Mouse (Mus musculus) large intestine, adult 2 months (tissue): ENCODE measurements around the gene Cgnl1. TPM values are rescaled to one million over a fixed set of nuclear protein-coding genes. Genes with fewer than 3 reads are reported as not detected.
A peak's percentile ranks its signal among the peaks of the same experiment; 100 is the strongest.

Experiments used
- DNase-seq: peaks from one replicate; pipeline ENCODE4 v3.0.0-alpha.2; 2012; ENCODE audit warnings: low read depth, low spot score
- WGBS: fragments of 180-500 bp; shearing (Covaris S2); methylation state at CpG from one replicate; pipeline ENCODE4 v1.1.7; 2018; 5-methylcytosine and 5-hydroxymethylcytosine counted together
- polyA plus RNA-seq: library from polyadenylated mRNA; depleted of rRNA; stranded (reverse); fragments of >200 nt; gene quantifications from 2 replicates; pipeline ENCODE4 v1.2.3, GENCODE M21; 2012

Cgnl1 gene
- polyA plus RNA-seq, 1 experiment: 1.7 TPM

GRCm38 (mm10) chr9:71728822-71729311 is 42.5 kb downstream of the Cgnl1 start:
- WGBS: 84% methylated on average over 5 of the region's 5 CpGs
- DNase-seq: no peak

DNA sequence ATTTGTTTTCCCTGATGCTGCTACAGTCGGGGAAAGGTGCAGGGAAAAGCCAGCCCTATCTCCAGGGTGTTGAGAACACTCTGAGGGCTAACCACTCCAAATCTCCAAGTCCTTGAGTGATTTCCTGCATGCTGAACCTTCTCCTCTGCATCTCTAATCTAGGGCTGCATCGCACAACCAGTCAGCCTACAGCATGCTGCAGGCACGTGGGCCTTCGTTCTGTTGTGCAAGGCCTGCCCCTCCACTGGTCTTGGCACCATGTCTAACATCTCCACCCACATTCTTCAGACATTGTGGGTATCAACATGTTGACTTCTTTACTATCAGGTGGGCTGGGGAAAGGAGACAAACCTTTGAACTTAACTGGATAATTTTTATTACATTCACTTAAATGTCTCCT is 44.2 kb downstream of the Cgnl1 start:
- no peak for DNase-seq
- 71% methylated on average over 4 of the region's 4 CpGs for WGBS

- WGBS: 32% methylated on average over 3 of the region's 3 CpGs
- DNase-seq: no peak
Measured at GRCm38 (mm10) chr9:71726121-71726520, 45.3 kb downstream of the Cgnl1 start.

DNA sequence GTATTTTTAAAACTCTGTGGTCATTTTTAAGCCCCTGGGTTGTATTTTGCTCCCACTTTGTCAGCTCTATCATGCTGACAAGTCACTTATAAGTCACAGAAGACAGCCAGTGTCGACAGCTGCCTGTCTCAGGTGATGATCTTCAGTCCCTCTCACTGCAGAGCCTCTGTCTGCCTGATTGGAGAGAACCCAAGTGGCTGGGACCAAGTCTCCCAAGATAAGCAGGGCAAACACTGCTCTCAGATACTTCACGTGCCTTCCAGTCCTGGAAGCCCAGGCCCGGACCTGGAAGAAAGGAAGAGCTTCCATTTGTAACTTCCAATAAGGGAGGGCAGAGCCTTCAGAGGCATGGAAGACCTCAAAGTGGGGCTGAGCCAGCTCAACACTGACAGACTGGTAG is 49.0 kb downstream of the Cgnl1 start:
- WGBS: 66% methylated on average over 3 of the region's 3 CpGs
- no peak for DNase-seq

DNA sequence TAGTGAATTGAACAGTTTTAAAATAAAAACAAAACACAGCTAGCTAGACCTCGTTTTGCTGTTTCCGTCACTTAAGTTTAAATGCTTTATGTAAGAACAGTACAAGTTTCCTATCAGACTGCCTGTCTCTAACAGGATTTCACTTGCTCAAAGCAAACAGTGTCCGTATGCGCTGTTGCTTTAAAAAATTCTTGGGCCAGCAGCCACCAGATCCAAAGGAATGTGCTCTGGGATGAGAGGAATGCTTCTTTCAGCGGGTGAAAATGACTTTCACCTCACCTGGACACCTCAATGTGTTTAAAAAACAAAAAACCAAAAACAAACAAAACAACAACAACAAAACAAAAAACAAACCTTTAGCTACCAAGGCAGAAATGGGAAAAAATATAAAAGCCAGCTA is 54.4 kb downstream of the Cgnl1 start:
- DNase-seq: no peak
- WGBS: 77% methylated on average over 5 of the region's 5 CpGs

GRCm38 (mm10) chr9:71710776-71711175 is 60.6 kb downstream of the Cgnl1 start:
- 92% methylated on average over 10 of the region's 10 CpGs for WGBS
- no peak for DNase-seq

- WGBS: 50% methylated on average over 11 of the region's 11 CpGs
Measured at GRCm38 (mm10) chr9:71709199-71709598, 62.2 kb downstream of the Cgnl1 start.

DNA sequence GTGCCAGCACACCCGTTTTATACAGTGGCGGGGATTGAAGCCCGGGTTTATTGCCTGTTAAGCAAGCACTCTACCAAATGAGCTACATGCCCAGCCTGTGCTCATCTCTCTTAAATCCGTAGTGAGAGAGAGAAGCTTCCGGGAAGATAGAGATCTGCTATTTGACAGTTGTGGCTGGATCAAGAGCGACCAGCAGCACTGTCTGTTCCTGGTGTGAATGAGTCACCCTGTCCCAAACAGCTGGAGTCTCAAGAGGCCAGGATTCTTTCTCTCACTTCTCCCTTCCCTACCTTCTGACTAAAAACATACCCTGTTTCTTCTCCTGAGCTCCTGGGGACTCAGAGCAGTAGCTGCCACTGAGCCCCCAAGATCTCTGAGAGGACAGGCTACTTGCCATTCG is 63.4 kb downstream of the Cgnl1 start:
- no peak for DNase-seq
- WGBS: 76% methylated on average over 7 of the region's 7 CpGs

More at GRCm38 (mm10) chr9:71709199-71709598, 62.2 kb downstream of the Cgnl1 start:
- no peak for DNase-seq

DNA sequence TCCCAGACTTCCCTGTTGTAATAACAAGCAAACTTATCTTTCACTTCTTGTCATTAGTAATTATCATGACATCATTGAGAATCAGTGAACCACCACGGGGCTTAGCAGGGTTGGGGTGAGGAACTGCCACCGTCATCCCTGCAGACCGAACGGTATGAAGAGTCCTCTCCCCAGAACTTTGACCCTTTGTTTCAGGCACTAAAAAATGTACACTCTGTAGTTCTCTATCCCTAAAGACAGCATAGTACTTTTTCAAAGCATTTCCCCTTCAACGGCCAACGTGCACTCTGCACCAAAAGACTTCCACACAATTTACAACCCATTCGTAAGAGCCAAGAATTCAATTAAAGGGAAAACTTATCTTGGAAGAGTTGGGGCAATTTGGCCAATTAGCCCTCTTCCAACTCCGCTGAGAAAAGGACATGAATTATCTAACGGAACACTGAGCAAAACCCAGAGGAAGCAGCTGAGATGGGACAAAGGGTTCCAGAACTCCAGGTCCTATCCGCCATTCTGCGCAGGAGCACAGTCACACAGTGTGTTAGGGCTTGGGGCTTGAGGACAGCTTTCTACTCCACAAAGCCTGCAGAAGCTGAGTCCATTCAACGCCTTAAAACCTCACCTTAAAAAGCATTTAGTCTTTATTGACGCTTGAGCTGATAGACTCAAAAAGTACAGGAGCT is 66.9 kb downstream of the Cgnl1 start:
- WGBS: 59% methylated on average over 13 of the region's 13 CpGs
- no peak for DNase-seq

GRCm38 (mm10) chr9:71699087-71699486 is 72.3 kb downstream of the Cgnl1 start:
- DNase-seq: no peak
- 95% methylated on average over 5 of the region's 5 CpGs for WGBS

- WGBS: 80% methylated on average over 3 of the region's 3 CpGs
- no peak for DNase-seq
Measured at GRCm38 (mm10) chr9:71698116-71698515, 73.3 kb downstream of the Cgnl1 start.

DNA sequence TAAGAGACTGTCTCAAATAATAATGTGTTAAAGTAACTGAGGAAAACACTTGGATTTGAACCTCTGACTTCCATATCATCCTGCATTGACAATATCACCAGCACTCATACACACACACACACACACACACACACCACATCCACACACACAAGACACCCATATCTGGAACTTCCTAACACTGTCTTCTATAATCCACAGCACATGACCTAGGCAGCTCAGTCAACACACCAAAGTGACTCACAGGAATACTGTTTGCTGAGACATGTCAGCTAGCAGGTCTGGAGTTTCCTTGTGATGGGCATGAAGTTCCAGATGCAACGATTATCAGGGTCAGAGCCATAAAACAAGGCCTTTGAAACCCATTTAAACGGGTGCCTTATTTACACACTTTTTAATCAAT is 74.2 kb downstream of the Cgnl1 start:
- 23% methylated on average over 2 of the region's 2 CpGs for WGBS

DNA sequence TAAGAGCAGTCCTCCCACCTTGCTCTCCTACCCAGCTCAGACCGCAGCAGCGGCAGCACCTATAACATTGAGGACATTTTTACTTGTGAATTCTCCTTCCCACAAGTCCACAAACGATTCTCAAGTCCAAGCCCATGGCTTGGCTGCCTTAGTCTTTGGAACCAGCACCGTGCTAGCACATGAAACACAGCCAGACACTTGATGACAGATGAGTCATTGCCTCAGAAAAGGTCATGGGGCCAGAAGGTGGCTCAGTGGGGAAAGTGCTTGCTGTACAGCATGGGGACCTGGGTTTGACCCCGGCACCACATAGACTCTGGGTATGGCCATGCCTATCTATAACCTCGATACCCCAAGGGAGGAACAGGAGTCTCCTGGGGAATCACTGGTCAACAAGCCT is 74.6 kb downstream of the Cgnl1 start:
- no peak for DNase-seq
- 69% methylated on average over 6 of the region's 6 CpGs for WGBS

More for the DNA sequence above, 74.2 kb downstream of the Cgnl1 start:
- no peak for DNase-seq

- no peak for DNase-seq
- 40% methylated on average over 3 of the region's 3 CpGs for WGBS
Measured at GRCm38 (mm10) chr9:71695133-71695532, 76.3 kb downstream of the Cgnl1 start.

- no peak for DNase-seq
- WGBS: 28% methylated on average over 4 of the region's 4 CpGs
Measured at GRCm38 (mm10) chr9:71694223-71694622, 77.2 kb downstream of the Cgnl1 start.

DNA sequence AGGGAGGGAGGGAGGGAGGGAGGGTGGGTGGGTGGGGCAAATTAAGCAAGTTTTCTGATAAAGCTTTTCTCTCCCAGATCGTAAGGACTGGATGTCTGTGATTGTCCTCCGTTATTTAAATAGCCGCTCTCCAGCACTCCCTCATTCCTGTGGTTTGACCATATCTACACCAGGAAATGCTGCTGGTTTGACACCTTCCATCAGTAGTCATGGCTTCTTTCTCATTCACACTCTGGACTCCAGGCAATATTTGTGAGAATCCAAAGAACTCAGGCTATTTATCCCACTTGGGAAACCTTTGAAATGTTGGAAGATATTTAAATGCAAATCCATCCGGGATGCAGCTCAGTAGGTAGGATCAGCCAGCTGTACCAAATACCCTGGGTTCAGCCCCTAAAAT is 77.6 kb downstream of the Cgnl1 start:
- DNase-seq: no peak
- 52% methylated on average over 4 of the region's 4 CpGs for WGBS

- WGBS: 98% methylated on average over 7 of the region's 7 CpGs
- no peak for DNase-seq
Measured at GRCm38 (mm10) chr9:71692165-71692564, 79.2 kb downstream of the Cgnl1 start.

GRCm38 (mm10) chr9:71689369-71690073 is 81.9 kb downstream of the Cgnl1 start:
- WGBS: 22% methylated on average over 2 of the region's 2 CpGs
- peak; percentile 42 for DNase-seq

DNA sequence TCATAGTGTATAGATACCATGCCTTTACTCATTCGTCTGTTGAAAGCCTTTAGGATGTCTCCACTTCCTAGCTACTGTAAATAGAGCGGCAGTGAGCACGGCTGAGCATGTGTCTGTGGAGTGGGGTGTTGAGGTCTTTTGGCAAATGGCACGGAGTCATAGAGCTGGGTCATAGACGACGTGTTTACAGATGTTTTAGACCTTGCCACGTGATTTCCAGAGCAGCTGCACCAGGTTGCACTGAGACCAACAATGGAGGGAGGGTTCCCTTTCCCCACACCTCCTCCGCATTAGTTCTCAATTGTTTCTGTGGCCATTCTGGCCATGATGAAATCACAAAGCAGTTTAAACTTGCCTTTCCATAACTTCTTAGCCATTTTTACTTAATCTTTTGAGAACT is 84.9 kb downstream of the Cgnl1 start:
- 50% methylated on average over 8 of the region's 8 CpGs for WGBS
- no peak for DNase-seq

- DNase-seq: no peak
- WGBS: 59% methylated on average over 3 of the region's 3 CpGs
Measured at GRCm38 (mm10) chr9:71684772-71685171, 86.6 kb downstream of the Cgnl1 start.

- DNase-seq: no peak
- 87% methylated on average over 9 of the region's 9 CpGs for WGBS
Measured at GRCm38 (mm10) chr9:71680381-71680780, 91.0 kb downstream of the Cgnl1 start.
